Mouse (Mus musculus) retina, embryonic 14.5 days (tissue): ENCODE results near the gene Zfp428.

Experiments used
- DNase-seq: peaks from one replicate; pipeline ENCODE4 v3.0.0-alpha.2; 2015; ENCODE audit warnings: low spot score

Zfp428 gene

DNA sequence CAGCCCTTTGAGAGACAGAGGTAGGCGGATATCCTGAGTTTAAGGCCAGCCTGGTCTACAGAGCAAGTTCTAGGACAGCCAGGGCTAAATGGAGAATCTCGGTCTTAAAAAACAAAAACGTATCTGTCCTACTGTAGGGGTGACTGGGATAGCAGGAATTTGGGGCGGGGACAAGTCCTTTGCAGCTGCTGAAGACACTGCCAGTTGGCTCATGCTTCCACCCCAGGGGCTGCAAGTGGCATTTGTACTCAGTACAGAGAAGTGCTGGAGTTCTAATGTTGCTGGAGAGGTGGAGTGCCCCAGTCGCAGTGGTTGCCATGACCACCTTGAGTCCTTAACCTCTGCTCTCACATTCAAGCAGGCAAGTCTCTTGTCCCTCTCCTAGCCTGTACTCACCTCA, 16.0 kb downstream of the Zfp428 start:
- DNase-seq = no peak

DNA sequence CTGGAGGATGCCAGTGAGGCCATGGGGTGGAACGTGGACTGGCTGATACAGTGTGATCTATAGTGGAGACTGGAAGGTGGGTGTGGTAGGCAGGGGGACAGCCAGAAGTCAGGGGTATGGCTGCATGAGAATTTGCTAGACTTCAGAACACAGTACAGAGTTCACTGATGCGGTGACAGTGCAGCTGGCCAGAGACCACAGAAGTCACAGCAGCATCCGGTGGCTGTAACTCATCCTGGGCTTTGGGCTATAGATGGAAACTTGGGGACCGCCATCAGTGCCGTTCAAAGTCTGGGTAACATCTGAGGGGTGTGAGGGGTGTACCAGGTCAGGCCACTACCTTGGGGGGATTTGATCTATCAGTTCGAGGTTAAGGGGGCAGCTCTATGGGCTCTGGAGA, 16.9 kb downstream of the Zfp428 start:
- no peak for DNase-seq

DNA sequence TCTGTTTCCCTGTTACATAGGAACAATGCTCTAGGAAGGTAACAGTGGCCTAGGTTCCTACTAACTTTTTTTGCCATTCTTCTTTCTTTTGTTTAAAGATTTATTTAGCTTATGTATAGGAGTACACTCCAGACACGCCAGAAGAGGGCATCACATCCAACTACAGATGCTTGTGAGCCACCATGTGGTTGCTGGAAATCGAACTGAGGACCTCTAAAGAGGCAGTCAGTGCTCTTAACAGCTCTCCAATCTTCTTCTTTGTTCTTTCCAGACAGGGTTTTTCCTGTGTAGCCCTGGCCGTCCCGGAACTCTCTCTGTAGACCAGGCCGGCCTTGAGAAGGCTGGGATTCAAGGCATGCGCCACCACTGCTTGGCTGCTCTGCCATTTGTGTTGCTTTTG, 18.2 kb downstream of the Zfp428 start:
- no peak for DNase-seq

DNA sequence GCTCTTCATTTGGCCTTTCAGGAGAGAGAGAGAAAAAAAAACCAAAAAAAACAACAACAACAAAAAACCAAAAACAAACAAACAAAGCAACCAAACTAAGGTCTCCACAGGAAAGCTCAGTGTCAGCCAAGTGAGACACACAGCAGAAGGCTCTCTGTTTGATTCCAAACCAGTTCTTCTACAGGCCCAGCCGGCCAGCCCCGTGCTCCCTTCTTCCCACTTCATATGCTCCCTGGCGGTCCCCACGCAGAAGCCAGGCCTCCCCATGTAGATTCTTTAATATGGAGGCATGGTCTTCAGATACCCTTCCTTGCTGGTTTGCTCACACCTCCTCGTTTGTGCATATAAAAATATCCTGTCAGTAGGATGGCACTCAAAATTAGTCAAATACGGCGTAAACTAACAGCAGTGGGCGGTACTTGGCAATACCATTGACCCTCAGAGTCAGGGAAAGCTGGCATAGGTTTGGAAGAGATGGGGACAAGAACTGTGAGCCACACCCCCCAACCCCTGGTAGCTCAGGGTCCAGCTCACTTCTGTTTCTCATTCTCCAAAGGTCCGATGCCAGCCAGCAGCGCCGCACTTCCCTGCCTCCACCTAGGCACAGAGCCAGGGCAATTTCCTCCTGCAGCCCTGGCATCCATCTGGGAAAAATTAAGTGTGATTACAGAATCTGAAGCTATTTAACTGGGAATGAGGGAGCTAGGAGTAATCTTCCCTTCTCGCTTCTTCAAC, 19.0 kb downstream of the Zfp428 start:
- no peak for DNase-seq

DNA sequence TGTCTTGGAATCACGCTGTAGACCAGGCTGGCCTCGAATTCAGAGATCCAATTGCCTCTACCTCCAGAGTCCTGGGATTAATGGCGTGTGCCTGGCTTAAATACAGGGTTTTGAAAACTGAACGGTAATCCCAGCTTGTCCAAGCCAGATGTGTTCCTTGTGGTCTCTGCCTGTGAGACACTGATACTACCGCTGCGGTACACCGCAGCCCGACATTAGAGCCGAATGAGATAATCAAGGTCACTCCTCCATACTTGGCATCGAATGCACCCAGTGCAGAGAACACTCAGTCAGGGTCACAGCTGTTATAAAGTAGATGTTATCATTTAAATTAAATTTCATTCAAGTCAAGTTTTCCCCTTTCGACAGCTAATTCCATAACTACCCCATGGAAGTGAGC, 22.1 kb downstream of the Zfp428 start:
- no peak for DNase-seq

DNA sequence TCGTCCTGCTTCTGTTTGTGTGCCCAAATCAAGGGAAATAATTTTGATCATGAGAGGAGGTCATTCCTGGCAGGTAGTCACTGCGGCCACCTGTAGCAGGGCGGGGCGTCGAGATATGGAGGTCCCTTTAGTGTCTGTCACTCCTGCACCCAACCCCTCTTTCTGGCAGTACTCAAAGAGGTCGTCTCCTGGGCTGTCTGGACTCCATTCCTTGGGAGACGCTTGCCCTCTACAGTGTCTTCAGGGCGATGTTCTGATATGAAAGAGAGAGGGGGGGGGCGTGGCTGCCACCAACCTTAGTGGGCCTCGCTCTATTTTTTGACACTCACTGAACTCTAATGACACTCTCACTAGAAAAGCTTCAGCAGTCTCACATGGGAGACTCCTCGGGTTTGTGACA, 22.8 kb downstream of the Zfp428 start:
- DNase-seq = no peak

DNA sequence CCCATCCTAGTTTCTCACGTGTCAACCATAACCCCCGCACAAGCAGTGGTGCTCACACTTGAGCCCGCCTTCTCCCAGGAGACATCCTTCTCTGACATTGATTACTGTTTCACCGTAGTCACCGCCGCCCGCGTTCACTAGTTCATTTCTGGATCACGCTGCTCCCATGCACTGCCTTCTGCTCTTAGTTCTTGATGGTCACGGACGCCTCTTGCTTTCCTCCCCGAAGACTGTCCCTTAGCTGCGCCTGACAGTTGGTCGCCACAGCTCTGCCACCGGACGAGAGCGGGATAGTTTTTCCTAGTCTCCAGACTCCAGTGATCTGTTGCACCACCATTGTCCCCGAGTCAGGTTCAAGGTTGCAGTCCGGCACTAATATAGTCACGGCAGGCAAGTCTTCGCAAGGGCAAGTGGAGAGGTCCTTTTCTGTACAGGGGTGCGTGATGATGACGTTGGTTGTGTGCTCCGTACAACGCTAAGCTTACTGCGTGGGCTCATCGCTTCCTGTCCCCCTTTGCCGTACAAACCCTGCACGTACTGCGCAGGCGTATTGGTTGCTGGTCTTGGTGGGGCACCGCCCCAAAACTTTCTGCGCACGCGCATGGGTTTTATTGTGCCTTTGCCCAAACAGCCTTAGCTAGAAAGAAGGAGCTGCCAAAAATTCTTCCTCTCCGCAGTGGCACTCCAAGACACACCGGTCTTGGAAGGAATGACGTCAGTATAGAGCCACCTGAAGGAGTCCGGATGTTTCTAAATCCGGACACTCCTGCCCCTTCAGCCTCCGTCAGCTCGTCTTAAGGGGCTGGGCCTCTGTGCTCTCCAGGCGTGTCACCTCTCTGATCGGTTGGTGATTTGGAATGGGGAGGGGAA, 23.5 kb downstream of the Zfp428 start, which contains the start of gene Irgq:
Gene Irgq (plus strand): TSS at position 628 of the 870 bp plus-strand sequence.
- peak; percentile 100 for DNase-seq

DNA sequence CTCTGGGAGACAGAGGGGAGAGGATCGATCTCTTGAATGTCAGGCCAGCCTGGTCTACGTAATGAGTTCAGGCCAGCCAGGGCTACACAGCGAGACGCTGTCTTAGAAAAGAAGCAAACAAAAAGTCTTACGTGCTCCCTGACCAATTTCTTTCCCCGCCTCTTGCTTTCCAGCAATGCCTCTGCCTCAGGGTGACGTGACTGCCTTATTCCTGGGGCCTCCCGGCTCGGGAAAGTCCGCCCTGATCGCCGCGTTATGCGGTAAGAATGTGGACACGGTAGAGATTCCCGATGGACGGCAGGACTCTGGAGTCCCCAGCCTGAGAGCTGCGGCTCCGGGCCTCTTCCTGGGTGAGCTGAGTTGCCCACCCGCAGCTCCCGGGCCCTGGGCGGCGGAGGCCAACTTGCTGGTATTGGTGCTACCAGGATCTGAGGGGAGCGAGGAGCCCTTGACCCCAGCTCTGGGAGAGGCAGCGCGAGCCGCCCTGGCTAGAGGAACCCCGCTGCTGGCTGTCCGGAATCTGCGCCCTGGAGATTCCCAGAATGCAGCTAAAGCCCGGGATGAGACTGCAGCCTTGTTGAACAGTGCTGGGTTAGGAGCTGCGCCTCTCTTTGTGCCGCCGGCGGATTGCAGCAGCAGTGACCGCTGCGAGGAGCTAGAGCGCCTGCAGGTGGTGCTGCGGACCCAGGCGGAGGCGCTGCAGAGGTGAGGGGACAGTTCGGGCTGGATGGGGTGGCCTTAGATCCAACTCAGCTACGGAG, 24.6 kb downstream of the Zfp428 start:
- peak; percentile 88 for DNase-seq

- no peak for DNase-seq
Observed at GRCm38 (mm10) chr7:24533031-24533571, 26.3 kb downstream of the Zfp428 start.

DNA sequence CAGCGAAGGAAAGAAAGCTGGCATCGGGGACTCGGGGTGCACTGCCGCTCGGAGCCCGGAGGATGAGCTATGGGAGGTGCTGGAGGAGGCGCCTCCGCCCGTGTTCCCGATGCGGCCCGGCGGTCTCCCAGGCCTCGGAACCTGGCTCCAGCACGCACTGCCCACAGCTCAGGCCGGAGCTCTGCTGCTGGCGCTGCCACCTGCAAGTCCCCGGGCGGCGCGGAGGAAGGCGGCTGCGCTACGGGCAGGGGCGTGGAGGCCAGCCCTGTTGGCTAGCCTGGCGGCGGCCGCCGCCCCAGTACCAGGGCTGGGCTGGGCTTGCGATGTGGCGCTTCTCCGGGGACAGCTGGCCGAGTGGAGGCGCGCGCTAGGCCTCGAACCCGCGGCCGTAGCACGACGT, 27.0 kb downstream of the Zfp428 start:
- no peak for DNase-seq

GRCm38 (mm10) chr7:24534301-24534700, 27.5 kb downstream of the Zfp428 start:
- DNase-seq = no peak

GRCm38 (mm10) chr7:24537081-24537480, 30.3 kb downstream of the Zfp428 start:
- no peak for DNase-seq

DNA sequence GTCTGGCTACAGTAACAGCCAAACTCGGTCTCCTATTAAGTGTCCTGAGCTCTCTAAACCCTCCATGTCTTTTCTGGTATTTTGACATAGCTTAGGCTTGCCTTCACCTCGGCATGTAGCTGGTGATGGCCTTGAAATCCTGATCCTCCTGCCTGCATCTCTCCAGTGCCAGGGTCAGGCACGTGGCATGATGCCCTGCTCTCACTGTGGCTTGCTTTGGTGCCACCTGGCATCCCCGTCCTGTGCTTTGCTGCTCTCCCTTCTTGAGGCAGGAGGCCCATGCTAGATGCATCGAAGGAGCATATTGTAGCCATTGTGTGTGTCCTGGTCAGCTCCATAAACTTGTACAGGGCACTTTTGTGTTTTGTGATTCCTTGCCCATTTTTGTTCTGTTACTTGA, 30.8 kb downstream of the Zfp428 start:
- no peak for DNase-seq

GRCm38 (mm10) chr7:24538154-24538553, 31.3 kb downstream of the Zfp428 start:
- no peak for DNase-seq

DNA sequence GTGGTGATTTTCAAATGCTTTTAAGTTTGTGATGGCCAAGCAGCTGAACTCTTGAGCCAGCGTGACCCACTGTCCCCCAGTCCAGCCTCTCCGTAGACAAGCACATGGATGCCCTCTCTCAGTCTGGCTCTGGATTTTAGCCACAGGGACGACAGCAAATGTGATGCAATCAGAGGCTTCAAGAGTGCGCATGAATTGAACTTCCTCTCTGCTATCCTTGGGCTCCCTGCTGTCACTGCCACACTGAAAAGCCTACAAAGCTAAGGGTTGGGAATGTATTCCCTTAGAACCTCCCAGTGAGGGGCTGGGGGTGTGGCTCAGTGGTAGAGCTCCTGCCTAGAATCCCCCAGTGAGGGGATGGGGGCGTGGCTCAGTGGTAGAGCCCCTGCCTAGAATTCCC, 31.9 kb downstream of the Zfp428 start:
- DNase-seq = no peak

DNA sequence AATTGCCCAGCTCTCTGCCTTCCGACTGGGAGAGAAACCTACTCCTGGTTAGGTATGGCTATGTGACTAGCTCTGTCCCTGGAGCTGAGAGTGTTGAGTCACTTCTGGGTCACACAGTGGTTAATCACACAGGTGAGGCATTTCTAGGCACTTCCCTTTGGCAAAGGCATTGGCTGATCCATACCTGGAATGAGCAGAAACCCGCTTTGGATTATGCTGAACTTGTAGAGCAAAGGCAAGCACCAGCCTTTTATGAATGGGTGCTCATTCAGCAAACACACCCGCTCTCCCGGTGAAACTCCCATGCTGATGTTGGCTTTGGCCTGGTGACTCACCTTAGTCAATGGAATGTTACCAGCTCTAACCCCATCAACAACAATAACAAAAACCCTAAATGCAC, 32.9 kb downstream of the Zfp428 start:
- no peak for DNase-seq

DNA sequence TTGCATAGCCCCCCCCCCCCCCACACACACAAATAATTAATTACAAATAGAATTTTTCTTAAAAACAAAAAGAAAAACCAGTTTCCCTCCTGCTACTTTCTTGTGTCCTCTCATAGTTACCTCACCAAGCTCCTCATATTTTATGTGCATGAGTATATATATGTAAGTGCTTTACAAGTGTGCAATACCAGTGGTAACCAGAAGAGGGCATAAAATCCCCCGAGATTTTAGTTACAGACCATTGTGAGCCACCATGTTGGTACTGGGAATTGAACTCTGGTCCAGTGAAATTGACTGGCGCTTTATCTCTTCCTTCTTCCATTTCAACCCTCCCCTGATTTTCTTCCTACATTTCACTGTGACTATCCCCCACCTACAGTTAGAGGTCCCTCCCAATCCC, 37.7 kb downstream of the Zfp428 start:
- DNase-seq = peak; percentile 43

GRCm38 (mm10) chr7:24546068-24546614, 39.3 kb downstream of the Zfp428 start, which contains the start of the genes Pinlyp and Xrcc1:
Pinlyp (minus strand) TSS chr7:24546118.
Xrcc1 (plus strand) TSS chr7:24546289.
- DNase-seq = no peak

GRCm38 (mm10) chr7:24546634-24547389, 40.0 kb downstream of the Zfp428 start:
- peak; percentile 99 for DNase-seq

DNA sequence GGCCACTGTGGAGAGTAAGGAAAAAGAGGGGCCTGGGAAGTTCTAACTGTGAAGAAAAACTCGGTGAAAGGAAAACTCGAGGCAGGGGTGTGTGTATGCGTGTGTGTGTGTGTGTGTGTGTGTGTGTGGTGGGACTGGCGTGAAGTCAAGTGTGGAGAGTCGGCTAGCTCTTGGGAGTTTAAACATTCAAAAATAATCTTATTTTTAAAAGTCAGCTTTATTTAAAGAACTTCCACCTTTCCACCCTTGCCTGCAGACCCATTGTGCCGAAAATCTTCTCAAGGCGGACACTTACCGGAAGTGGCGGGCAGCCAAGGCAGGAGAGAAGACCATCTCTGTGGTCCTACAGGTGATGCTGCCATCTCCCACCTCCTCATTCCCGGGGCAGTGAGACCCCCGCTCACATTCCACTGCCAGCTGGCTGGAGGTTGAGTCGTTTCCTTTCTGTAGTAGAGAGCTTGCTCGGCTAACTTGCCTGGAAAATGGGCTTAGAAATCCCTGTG, 40.8 kb downstream of the Zfp428 start:
- DNase-seq = no peak
